Mouse (Mus musculus) left cerebral cortex, postnatal 25 days (tissue): ENCODE data around the gene Rab11b. TPM values are rescaled to one million over a fixed set of nuclear protein-coding genes. Genes with fewer than 3 reads are reported as not detected.
A peak's percentile ranks its signal among the peaks of the same experiment; 100 is the strongest.

Experiments
- DNase-seq, 2 experiments: peaks; one replicate each; pipeline ENCODE4 v3.0.0; 2022; ENCODE audit warnings: low spot score in 2 of 2, mixed read lengths in 1 of 2
- intact Hi-C: fragments of 180-260 bp; cut with DNase I; formaldehyde crosslinking; loops from one replicate; pipeline ENCODE4 v1.15.1; 2025
- total RNA-seq, 2 experiments: library from RNA; stranded (reverse); gene quantifications; 2 replicates each; pipeline ENCODE4 v1.2.3; 2021

The Rab11b gene
- total RNA-seq, 2 experiments from 2014 or later: 328 to 343 TPM

DNA sequence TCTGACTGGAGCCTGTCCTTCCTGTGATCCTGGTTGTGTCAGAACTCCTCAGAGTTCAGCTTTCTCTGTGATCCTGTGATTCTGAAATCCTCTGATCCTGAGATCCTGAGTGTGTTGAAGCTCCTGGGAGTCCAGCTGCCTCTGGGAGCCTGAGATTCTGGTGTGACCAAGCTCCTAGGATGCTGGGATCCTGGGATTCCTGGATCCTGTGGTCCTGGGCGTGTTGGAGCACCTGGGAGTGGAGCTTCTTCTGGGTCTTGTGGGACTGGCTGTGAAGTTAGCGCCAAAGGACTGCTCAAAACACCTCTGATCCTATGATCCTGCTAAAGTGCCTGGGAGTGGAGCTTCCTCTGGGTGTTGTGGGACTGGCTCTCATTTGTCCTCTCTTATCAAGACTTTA is 31.9 kb downstream of the Rab11b start:
- DNase-seq: no peak
- intact Hi-C loops: loop anchor here (5.0 kb wide), 1 partner anchor 74 kb away; no protein-coding TSS in a partner anchor

DNA sequence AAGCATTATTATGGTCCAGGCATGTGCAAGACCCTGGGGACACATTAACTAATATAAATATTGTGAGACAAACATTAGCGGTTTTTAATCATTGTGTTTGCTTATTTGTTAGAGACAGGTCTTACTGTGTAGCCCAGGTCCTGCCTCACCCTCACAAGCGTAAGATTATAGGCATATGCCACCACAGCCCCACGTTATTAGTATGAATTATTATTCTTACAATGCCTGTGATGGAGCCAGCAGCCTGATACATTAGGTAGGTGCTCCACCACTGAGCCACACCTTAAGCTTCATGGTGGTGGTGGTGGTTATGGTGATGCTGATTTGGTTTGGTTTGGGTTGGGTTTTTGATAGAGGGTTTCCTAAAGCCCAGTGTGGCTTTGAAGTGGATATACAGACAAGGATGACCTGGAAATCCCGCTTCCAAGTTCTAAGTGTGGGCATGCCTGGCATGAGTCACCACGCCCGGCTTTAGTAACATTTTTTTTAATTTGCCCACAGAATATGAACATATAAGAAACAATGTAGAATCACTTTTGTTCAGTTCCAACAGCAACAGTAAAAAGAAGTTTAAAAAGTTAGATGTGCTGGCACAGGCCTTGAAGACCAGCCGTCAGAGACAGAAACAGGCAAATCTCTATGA is 40.5 kb downstream of the Rab11b start:
- DNase-seq: peak in 1 of 2 experiments; percentile 72
- intact Hi-C loops: no loop called here

DNA sequence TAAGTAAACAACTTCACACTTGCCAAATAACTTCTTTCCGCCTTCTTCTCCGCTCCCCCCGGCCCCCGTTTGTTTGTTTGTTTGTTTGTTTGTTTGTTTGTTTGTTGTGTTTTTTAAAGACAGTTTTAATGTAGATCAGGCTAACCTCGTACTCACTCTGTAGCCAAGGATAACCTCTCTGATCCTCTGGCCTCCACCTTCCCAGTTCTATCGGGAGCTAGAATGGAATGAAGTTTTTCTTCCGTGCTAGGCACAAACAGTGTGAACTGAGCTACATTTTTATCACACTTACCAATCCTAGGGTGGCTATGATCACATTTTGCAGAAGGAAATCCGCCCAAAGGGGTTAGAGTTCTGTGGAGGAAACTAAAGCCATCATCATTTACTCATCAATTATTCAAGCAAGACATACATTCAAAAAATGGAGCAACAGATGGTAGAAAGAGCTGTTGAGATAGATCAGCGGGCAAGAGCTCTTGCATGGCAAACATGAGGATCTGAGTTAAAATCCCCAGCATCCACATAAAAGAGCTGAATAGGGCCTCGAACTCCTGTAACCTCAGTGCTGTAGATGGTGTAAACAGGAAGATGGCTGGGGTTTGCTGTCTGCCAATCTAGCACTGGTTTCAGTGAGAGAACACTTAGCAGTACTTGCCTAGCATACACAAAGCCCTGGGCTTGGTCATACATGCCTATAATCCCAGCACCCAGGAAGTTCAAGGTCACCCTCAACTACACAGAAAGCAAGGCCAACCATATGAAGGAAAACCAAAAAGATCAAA is 41.2 kb downstream of the Rab11b start:
- no peak for DNase-seq
- intact Hi-C loops: no loop called here

DNA sequence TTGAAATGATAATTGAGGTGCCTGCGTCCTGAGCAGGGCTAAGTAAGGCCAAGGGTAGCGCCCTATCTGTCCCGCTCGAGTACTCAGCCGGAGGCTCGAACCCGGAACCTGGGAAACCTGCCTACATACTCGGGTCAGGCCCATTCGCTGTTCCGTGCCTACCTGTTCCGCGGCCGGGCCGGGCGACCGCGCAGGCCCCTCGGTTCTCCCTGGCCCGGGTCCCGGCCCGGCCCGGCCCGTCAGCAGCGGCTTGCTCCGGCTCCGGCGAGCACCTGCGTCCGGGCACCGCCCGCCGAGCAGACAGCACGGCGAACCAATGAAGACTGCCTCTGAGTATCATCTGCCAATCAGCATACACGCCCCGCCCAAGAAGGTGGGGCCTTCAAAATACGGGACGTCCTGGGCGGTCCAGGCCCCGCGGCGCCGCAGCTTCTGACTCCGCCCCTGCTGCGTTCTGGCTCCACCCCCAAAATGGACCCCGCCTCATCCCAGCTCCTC is 41.9 kb downstream of the Rab11b start, which contains the start of gene March2:
Gene March2, minus strand, starts transcription at position 287 of the 498 bp plus-strand sequence.
- peak; percentile 95 to 98 for DNase-seq
- intact Hi-C loops: no loop called here

DNA sequence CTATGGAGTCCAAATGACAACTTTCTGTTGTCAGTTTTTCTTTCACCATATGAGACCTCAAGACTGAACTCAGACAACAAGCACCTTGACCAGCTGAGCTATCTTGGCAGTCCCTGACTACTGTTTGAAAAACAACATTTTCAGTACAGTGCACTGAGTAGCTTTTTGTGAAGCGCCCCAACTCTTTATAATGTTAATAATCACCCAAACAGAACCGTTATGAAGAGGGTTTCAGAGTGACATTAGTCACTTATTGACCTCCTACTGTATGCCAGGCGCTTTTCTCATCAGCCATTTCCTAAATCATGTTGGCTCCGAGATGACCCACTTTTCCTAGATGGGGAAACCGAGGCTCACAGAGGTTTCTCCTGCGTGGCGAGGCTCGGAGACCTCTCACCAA is 42.3 kb downstream of the Rab11b start:
- no peak for DNase-seq
- intact Hi-C loops: no loop called here

DNA sequence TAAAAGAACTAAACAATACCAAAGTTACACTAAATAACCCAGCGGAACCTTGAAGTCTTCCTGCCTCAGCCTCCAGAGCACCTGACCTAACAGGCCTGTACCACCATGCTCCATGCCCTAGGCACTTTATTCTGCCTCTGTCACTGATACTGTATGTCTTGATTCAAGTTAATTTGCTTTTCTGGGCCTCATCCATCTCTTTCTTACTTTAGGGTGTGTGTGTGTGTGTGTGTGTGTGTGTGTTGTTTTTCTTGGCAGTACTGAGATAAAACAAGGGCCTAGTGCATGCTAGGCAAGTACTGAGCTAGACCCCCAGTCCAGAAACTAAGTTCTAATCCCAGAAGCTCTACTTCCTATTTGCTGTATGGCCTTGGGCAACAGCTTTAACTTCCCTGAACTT is 43.1 kb downstream of the Rab11b start:
- intact Hi-C loops: no loop called here
- no peak for DNase-seq

GRCm38 (mm10) chr17:33714779-33715178 is 45.6 kb downstream of the Rab11b start:
- intact Hi-C loops: no loop called here
- DNase-seq: no peak

GRCm38 (mm10) chr17:33713271-33713670 is 47.1 kb downstream of the Rab11b start:
- intact Hi-C loops: no loop called here
- no peak for DNase-seq

GRCm38 (mm10) chr17:33709834-33710233 is 50.5 kb downstream of the Rab11b start:
- intact Hi-C loops: no loop called here
- no peak for DNase-seq

DNA sequence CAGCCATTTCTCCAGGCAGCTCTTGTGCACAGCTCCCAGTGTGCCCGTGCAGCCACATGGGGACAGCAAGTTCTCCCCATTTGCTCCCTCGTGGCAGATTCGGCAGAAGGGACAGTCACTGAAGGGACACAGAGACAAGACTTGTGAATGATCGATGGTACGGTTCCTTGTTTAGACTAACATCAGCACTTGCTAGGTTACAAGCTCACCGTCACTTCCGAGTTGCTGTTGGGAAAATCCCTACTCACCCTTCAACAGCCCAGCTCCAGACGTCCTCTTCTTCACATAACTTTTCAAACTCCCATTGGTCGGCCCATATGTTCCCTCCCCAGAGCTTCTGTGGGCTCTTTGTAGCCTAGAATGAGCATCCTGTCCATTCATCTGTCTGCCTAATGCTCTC is 57.2 kb downstream of the Rab11b start:
- intact Hi-C loops: no loop called here
- no peak for DNase-seq

DNA sequence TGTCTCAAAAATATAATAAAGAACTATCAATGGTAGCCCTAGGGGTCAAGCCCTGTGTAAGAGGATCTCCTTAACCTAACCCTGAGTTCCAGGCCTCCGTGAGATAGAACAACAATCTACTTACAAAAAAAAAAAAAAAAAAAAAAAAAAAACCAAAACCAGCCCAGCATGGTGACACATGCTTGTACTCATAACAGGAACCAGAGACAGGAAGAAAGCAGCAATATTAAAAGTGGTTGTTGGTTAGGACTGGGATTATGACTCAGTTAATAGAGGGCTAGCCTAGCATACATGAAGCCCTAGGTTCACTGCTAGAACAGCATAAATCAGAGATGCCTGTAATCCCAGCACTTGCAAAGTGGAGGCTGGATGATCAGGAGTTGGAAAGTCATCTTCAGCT is 58.2 kb downstream of the Rab11b start:
- DNase-seq: no peak
- intact Hi-C loops: no loop called here

- intact Hi-C loops: no loop called here
Measured at GRCm38 (mm10) chr17:33695471-33695870, 64.9 kb downstream of the Rab11b start.

More at GRCm38 (mm10) chr17:33695471-33695870, 64.9 kb downstream of the Rab11b start:
- DNase-seq: no peak

Other genes starting within 250 kb of the Rab11b start
- 10 to 100 TPM; 30.4 to 32.0 TPM for gene Adamts10, start 236.3 kb downstream of the Rab11b start, total RNA-seq
- 1 to 10 TPM; 1.6 to 2.2 TPM for gene Myo1f, start 204.8 kb downstream of the Rab11b start, total RNA-seq
- 10 to 100 TPM; 43.0 to 45.3 TPM for gene Zfp414, start 131.4 kb downstream of the Rab11b start, total RNA-seq
- gene Pram1, start 122.5 kb downstream of the Rab11b start, total RNA-seq: not detected
- 100 to 1,000 TPM; 120 to 129 TPM for gene Hnrnpm, start 73.7 kb downstream of the Rab11b start, total RNA-seq
- 10 to 100 TPM; 86.1 to 87.2 TPM for gene March2, start 41.9 kb downstream of the Rab11b start, total RNA-seq
- gene Angptl4, start 21.3 kb upstream of the Rab11b start, total RNA-seq: 1 to 10 TPM; 3.9 to 4.1 TPM
- gene Kank3, start 50.0 kb upstream of the Rab11b start, total RNA-seq: 10 to 100 TPM; 37.0 to 39.7 TPM
- gene Rps28, start 64.0 kb upstream of the Rab11b start, total RNA-seq: 100 to 1,000 TPM; 675 to 677 TPM
- 100 to 1,000 TPM; 196 to 205 TPM for gene Ndufa7, start 64.0 kb upstream of the Rab11b start, total RNA-seq
- 10 to 100 TPM; 28.1 to 28.3 TPM for gene Cd320, start 82.6 kb upstream of the Rab11b start, total RNA-seq
- not detected for gene Gm7029, start 113.3 kb upstream of the Rab11b start, total RNA-seq
- 1 to 10 TPM; 3.0 to 3.4 TPM for gene Kifc1, start 130.1 kb upstream of the Rab11b start, total RNA-seq
- under 1 TPM in 1 of 2 experiments, not detected in 1; 0.57 TPM for gene Platr17, start 144.6 kb upstream of the Rab11b start, total RNA-seq
- 10 to 100 TPM; 26.0 to 26.2 TPM for gene Daxx, start 148.9 kb upstream of the Rab11b start, total RNA-seq
- gene Tapbp, start 155.4 kb upstream of the Rab11b start, total RNA-seq: 10 to 100 TPM; 32.7 to 37.7 TPM
- gene Zbtb22, start 155.4 kb upstream of the Rab11b start, total RNA-seq: 10 to 100 TPM; 28.1 to 32.1 TPM
- gene Rgl2, start 169.0 kb upstream of the Rab11b start, total RNA-seq: 10 to 100 TPM; 55.2 to 66.8 TPM
- 100 to 1,000 TPM in 1 of 2 experiments, 10 to 100 TPM in 1; 89.7 to 104 TPM for gene Pfdn6, start 179.8 kb upstream of the Rab11b start, total RNA-seq
- 10 to 100 TPM; 11.2 to 12.0 TPM for gene Wdr46, start 180.1 kb upstream of the Rab11b start, total RNA-seq
- gene B3galt4, start 191.0 kb upstream of the Rab11b start, total RNA-seq: 1 to 10 TPM; 5.8 to 6.4 TPM
- gene Vps52, start 195.3 kb upstream of the Rab11b start, total RNA-seq: 10 to 100 TPM; 78.4 to 81.9 TPM
- gene Rps18, start 195.5 kb upstream of the Rab11b start, total RNA-seq: 100 to 1,000 TPM; 296 to 299 TPM
- gene H2-K1, start 239.8 kb upstream of the Rab11b start, total RNA-seq: 10 to 100 TPM; 12.3 to 15.9 TPM